Mouse (Mus musculus) spleen, adult 18-20 months (tissue): Measurements from ENCODE around the gene Plcb1.

ENCODE experiments used
- DNase-seq, 2 experiments: peaks; one replicate each; pipeline ENCODE4 v3.0.0; 2022; ENCODE audit warnings: mixed read lengths in 2 of 2

The Plcb1 gene

DNA sequence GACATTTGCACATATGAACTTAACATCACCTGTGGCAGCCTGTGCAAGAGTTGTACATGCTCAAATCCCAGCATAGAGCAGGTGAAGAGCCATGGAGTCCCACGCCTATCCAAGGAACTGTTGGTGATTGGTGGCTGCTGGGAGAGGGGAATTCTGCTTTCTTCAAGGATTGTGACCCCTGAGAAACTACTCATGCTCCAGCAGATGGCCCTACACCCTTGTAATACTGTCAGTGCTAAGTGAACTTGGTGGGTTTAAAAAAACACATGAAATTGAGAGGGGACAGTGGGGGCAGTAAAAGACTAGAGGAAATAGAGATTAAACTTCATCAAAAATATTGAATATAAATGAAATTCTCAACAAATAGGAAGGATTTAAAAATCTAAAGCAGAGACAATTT is 53.0 kb downstream of the Plcb1 start:
- DNase-seq: no peak

DNA sequence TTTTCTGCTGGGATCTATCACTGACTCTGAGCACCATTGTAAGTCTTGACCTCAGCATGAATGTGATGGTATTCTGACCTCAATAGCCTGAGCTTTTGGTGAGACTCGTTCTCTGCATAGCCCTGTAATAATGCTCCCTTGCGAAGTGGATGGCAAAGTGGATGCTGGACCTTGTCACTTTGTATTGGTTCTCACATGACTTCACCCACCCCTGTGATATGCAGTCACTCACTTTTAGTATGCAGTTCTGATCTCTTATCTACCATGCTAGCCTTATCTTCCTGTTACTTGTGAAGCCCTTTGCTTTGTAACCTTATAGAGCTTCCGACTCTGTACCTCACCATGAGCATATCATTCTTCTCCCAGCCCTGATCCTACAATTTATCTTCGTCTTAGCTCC is 57.0 kb downstream of the Plcb1 start:
- no peak for DNase-seq

DNA sequence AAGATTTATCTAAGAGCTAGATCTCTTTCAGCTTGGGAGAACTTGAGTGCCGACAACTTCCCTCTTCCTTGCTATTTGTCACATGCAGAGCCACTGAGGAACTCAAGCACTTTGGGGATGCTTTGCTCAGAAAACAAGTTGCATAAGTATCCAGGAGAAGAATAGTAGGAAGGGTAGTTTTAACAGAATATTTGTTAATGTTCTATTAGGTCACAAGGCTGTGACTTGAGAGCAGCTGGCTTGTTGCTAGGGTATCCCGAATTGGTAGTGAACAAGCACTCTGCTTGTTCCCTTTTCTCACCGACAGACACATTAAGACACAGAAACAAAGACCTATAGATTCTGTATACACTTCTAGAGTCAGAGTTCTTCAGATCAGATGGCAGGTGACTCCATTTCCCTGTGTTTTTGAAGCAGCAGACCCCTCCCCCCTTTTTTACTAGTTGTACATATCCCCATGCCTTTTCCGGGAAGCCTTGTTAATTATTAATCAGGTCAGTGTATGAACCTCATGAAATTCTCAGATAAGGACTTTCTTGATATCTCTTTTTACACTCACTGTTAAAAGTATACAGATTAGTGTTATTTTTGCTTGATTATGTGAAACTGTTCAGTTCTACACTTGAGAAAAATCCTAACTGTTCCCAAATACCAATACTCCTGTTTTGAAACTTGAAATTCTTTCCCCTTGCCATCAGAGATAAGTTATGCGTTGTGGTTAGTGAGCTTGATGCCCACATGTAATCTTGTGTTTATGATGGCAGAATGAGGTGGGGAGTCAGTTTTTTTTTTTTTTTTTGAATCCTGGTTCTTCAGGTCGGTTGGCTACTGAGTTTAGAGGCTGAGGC is 58.7 kb downstream of the Plcb1 start:
- no peak for DNase-seq

DNA sequence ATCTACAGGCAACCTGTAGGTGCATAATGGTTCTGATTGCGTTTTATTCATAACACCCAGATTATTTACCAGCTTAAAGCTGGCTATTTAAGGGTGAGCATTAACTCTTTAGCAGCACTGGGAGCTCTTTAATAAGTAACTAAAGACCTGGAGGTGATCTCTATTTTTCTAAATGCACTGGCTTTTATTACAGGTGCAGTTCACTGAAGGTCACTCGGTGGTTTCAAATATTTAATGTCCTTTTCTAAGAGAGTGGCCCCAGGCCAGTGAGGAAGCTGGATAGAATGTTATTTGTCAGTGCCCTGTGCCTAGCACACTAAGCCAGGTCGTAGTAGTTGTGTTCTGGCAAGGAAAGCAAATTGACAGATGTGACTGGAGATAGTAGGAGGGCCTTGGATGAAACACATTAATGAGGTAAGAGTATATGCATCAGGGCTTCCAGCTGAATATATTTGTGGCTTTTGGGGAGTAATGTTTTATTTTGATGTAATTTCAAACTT is 59.4 kb downstream of the Plcb1 start:
- DNase-seq: no peak

DNA sequence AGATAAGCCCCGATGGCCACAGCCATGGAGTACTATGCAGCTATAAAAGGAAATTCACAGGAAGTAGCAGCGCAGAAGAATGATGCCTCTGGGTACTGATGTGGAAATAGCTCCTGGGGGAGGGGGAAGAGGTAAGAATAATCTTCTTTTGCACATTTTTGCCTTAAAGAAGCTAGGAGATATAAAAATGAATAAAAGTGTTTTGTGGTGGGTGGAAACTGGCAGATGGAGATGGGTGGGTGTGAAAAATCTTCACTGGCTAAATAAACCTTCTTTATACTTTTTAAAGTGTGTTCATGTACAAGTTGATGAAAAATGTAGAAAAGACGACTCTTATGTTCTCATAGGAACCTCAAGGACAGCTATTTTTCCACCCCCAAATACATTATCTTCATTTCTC is 60.7 kb downstream of the Plcb1 start:
- DNase-seq: no peak

DNA sequence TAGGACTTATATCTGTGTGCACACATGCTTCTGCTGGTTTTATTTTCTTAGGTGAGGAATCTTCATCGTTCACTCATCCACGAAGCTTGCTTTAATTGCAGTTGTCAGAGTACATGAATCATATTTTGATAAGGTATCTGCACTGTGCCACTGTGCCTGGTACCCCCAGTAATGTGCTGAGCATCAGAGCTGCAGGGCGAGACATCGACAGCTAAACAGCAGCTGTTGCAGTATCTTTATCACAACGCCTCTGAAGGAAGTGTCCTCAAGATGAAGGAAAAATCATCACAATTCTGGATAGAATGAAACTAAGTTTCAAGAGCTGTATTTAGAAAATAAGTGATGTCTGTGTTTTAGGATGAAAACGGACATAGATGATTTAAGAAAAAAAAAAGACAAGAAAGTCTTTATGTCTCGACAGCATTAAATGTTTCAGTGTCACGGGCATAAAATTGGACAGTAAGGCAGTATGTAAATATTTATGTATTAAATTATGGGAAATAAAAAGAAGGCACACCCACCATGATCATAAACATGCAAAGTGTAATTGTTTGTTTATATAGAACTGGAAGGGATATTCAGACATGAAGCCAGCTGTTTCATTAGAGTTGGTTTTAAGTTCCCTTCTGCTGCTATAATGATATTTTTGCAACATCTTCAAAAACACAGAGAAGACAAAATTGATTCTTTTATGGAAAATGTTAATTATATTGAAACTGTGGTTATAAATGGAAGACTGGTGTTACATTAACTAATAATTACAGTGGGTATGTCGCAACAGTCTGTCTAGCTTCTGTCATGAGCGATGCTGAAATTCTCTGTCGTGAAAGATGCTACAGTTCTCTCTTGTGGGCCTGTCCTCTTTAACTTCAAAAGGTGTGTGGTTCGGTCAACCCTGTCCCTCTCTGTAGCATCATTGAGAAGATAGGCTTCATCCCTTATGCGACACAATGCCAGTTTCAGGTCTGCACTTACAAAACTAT is 65.6 kb downstream of the Plcb1 start:
- no peak for DNase-seq

DNA sequence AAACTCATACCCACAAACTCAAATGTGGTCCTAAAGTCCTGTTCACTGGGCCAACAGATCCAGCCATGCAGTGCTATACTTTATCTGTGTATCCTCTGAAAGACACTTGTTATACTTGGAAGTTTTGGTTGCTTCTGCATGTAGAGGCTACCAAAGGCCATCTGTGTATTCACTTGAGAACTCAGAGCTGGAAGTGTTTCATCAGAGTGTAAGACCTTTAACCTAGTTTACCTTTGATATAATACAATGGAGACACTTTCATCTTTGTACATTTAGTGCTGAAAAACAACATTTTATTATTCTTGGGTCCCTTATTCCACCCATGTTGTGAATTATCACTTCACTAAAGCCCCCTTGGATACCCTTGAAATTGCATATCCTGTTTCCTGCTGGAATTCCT is 70.4 kb downstream of the Plcb1 start:
- no peak for DNase-seq

DNA sequence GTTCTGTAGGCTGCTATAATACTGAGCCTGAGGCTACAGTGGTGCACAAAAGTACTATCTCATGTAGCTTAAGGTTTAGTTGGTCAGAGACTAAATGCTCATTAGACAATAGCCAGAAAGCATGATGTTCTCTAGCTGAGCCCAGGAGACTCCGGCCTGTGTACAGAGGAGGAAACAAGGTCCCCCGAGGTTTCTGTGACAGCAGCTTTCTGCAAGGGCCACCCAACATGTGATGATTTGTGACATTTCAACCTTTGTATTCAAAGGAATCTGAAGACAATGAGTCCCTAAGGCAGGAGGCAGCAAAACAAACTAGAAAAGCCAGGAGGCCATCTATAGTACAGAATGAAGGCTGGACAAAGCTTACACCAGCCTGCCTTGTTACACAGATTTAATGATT is 70.8 kb downstream of the Plcb1 start:
- no peak for DNase-seq

DNA sequence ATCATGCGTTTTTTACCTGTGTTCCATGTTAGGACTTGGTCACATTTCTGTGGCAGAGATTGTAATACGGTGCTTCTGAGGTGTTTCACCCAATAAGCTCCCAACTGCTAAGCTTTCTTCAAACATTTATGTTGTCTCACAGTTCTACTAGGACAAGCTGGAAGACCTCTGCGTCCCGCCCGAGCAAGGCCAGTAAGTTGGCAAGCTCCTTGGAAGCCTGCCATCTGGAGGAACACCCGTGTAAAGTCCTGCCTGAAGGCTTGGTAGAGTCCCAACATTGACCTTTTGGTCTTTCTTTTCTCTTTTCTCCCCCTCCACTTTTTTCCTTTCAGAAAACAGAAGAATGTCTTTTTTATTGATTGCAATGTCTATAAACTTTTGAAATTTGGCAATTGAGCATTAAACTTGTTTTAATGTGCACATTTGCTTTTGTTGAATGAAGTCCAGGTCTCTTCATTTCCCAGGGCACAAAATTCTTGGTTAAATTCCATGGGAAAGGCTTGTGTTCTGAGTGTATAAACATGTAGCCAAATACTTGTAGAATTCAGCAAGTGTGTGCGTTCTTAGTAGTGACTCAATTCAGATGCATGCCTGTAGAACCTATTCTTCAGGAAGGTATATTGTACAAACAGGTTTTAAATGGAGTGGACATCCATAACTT is 79.2 kb downstream of the Plcb1 start:
- DNase-seq: no peak

DNA sequence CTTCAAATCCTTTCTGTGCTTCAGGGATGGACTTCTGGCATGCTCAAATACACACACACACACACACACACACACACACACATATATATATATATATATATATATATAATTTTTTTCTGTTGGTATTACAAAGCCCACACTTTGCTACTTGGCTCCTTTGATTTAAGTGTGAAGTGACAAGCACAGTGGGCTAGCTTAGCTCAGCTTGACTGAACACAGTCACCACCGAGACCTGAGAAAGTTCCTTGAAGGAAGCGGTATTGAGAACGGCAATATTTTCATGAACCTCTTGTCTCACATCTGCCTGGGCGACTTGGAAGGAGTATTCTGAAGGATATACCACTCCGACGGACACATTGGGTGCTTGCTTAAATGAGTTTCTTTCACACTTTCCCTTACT is 81.5 kb downstream of the Plcb1 start:
- DNase-seq: no peak

DNA sequence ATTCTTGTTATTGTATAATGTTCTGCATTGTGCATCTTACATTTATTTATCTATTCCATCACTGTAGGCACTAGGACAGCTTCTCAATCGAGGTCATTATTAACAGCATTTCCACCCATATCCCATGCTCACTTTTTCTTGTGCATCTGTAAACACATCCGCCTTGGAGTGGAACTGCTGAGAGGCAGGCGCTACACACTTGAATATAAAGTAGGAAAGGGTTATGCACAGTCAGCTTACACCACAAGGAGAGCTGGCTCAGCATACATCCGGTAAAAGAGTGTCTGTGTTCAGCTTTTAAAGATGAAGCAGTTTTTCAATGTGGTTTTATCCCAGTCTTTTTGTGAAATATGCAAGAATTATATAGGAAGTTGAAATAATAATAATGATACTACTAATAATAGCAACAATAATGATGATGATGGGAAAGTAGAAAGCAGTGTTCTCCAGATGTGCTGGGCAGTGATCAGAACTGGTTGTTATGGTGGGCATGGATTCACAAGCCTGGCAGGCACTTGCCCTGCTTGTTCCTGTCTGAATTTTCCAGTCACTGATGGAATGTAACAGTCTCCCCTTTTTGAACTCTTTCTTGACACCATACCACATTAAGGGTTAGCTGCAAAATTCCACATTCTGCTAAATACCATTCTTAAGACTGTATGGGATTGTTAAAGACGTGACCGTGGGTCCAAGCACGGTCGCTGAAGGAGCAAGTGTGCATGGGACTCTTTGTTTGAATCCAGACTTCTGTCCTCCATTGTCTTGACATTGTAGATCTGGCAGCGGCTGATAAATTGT is 86.0 kb downstream of the Plcb1 start:
- no peak for DNase-seq

DNA sequence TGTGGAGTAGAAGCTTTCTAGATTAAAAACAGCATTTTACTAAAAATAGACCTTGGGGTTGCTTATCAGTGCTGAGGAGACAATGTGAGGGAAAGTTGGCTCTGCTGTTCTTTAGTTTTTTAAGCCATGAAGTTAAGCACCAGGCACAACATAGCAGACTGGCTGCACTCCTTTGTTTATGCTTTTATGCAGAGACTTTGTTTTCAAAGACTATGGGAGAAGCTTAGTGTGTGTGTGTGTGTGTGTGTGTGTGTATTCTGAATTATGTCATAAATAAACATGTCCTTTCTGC is 86.6 kb downstream of the Plcb1 start:
- no peak for DNase-seq

DNA sequence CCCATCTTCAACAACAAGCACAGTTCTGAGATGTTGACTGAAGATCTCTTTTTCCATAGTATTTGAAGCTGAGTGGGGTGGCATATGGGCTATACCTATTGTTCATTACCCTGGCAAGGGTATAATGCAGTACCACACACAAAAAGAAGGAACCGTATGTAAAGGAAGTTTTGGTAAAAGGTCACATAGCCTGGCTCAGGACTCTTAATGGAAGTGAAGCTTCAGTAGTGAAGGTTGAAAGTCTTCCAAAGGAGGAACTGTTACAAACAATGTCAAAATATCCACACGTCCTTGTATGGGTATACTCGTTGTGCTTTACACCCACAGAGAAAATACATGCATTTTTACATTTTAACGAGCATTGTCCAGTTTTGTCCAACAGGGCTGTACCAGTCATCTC is 91.3 kb downstream of the Plcb1 start:
- DNase-seq: no peak

DNA sequence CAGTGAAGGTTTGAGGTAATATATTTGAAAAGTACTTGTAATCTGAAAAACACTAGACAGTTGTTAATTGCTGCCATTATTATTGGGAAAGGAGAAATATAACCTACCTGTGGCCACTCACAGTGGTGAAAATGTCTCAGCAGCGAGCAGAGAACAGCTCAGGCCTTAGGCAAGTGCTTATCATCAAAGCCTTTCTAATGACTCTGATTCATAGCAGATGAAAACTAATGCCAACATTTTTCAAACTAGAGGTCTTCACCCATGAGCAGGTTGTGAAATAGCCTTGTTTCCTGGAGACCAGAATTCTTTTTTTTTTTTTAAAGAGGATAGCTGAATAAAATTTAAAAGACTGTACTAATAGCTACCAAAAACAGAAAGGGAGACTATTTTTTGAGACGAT is 105.3 kb downstream of the Plcb1 start:
- DNase-seq: no peak

DNA sequence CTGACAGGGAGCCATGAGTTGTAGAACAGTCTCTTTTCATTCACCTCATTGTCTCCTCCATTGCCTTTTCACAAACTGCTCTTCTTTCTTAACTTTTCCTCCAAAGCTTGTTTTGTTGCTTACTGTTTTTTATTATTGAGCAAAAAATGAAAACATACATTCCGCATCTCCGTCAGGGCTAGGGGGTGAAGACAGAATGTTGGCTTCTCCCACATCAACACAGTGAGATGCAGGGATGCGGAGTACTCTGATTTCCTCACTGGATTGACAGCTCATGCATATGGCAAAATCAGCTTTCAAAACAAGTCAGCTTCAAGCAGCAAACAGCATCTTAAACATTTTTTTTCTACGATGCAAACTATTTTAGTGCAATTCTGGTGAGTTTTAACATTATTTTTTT is 108.9 kb downstream of the Plcb1 start:
- DNase-seq: no peak

DNA sequence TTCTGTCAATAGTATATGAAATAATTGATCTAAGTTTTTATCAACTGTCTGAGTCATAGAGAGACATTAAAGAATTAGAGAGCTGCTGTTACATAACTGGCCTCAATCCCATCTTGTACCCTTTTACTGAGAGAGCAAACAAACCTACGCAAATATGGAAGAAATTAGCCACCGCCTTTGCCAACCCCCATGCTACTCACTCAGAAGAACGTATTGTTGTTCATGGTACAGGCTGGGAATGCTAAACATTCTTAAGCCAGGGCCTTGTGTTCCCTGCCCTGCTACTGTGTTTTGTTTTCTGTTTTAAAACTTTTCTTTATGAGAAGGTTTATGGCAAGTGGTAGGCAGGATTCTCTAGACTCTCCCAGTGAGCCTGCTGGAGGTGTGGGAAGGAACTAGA is 110.3 kb downstream of the Plcb1 start:
- DNase-seq: no peak

DNA sequence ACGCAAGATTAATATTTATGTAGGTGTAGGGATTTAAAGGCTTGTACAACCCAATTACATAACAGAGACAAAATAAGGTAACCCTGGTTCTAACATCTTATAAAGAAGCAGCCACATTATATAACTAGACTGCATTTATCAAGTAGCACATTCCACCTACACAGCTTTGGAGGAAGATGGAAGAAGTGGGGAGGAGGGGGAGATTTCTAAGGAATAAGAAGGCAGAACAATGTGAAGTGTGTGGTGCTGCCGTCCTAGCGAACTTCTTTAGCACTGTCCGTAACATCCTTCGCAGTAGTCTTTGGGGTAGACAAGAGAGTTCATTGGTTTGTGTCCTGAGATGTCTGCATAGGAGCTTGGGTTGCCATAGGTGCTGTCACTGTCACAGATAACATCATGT is 111.2 kb downstream of the Plcb1 start:
- no peak for DNase-seq

DNA sequence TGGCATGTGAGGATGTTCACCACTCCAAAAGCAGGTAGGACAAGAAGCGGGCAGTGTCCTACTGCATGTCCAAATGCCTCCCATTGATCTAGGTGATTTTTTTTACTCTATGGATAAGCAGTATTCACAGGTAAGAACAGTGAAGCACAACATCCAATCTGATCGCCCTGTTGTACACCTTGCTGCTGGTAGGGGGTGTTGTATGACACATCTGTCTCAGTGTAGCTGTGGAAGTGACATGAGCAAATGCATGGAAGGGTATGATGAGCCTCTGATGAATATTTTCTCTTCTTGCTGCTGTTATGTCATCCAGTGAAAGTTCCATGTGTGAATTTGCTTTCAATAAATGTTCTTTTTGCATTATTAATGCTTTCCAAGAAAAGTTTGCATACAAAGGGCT is 115.7 kb downstream of the Plcb1 start:
- no peak for DNase-seq

DNA sequence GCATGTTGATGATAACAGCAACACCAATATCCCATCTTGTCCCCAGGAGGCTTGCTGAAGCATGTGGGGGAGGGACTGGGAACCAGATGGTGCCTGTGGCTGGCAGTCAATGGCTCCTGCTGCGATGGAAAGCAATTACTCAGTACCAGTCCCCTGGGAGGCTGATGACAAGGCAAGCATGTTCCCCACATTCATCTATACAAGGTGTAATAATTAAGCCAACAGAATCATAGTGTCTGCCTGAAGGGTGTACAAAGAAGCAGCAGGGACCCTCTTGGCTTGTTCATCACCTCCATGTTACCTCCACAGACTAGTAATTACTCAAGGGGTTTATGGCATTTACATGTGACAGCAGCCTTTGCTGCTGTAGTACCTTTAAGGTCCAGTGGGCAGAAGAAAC is 125.0 kb downstream of the Plcb1 start:
- DNase-seq: no peak

DNA sequence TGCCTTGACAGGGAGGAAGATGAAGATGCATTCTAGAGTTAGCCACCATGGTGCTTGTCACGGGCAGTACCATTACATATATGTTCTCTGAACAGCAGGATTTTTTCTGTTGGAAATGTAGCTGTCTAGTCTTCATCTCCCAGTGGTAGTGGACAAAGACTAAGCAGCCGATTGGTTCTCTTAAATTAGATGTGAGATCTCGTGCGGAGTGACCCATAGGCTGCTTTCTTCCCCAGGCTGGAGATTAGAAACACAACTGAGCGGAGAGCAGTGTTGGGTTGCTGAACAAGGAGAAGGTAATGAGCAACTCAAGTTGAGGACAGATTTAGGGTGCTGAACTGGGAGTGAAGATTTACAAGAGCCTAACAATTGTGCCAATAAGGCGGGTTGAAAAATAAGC is 125.5 kb downstream of the Plcb1 start:
- no peak for DNase-seq

DNA sequence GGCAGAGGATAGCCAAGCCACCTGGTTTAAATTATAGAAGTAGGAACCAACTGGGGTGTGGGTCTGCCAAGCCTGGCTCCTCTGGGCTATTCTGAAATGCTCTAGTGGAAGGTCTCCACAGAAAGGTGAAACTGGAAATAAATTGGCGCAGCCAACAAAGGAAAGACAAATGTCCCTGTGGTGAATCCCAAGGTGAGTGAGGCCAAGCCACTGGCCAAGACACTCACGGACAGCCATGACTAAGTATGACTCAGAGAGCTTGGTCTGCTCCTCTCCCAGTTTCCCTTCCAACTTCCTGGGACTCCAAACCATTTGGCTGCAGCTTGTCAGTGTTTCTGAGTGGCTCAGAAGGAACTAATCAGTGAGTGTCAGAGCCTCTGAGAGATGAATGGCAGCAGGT is 126.7 kb downstream of the Plcb1 start:
- no peak for DNase-seq

DNA sequence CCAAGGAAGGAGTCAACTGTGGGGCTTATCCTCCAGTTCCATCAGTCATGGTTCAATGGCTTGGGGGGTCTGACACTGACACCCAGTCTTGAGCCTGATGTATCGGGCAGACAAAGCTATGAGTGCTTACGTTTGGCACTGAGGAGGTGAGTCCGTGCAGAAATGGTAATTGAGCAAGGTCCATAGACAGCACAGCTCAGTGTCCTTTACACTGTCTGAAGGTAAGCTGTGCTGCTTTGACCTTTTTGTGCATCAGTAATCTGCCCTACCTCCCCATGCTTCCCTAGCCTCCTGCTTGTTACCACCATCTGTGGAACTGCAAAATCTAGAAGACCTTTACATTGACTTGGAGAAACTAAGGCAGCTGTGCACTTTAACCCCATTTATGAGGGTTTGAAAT is 127.7 kb downstream of the Plcb1 start:
- no peak for DNase-seq

DNA sequence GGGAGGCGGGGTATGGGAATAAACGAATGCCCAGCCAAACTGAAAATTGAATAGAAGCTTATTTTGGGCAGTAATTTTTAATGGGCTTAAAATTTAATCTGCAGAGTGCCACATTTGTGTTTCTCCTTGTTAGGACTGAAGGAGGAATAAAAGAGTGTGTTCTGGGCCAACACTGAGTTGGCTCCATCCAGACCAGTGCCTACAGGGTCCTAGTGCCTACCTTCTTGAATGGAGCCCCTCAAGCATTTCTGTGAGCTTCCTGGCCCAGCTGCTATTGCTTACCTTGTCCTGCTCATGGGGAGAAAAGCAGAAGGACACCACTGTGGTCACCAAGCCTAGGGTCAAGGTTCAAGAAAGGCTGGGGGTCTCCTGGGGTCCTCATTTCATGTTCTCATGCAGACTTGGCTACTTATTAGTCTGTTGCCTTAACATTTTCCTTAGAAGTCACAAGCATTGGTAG is 128.3 kb downstream of the Plcb1 start:
- DNase-seq: no peak
